Mouse (Mus musculus) C2C12 (cell line): ENCODE measurements around the gene Etnk1.

ENCODE experiments used
- CEBPB ChIP-seq: IDR thresholded peaks from one replicate; pipeline ENCODE4 v1.6.1; 2011; ENCODE audit warnings: low read depth, mild to moderate bottlenecking, control low read depth, moderate library complexity
- CTCF ChIP-seq: IDR thresholded peaks from one replicate; pipeline ENCODE4 v1.5.1; 2011; ENCODE audit not compliant: control insufficient read depth, insufficient read depth, insufficient read length
- FOSL1 ChIP-seq: IDR thresholded peaks from one replicate; pipeline ENCODE4 v1.8.0; 2011; ENCODE audit warnings: mild to moderate bottlenecking, low read length; ENCODE audit not compliant: poor library complexity, insufficient read depth, severe bottlenecking
- MAX ChIP-seq: IDR thresholded peaks from one replicate; pipeline ENCODE4 v1.6.1; 2011; ENCODE audit warnings: mild to moderate bottlenecking, control low read depth
- MYOD1 ChIP-seq: IDR thresholded peaks from one replicate; pipeline ENCODE4 v1.6.1; 2011; ENCODE audit warnings: low read depth; ENCODE audit not compliant: control insufficient read depth, insufficient read length
- MYOG ChIP-seq: IDR thresholded peaks from one replicate; pipeline ENCODE4 v1.6.1; 2011; ENCODE audit not compliant: control insufficient read depth, insufficient read length; ENCODE audit errors: extremely low read depth
- USF1 ChIP-seq: IDR thresholded peaks from one replicate; pipeline ENCODE4 v1.6.1; 2011; ENCODE audit warnings: low read depth, mild to moderate bottlenecking, control low read depth, moderate library complexity

GRCm38 (mm10) chr6:143192709-143193108, 25.7 kb downstream of the Etnk1 start:
- TF ChIP-seq CTCF (no peak), MYOG (no peak), MYOD1 (no peak), MAX (no peak), FOSL1 (no peak), USF1 (no peak), CEBPB (no peak)
